Mouse (Mus musculus): Measurements from ENCODE around the gene Scn2a.
"Not testable (repeated sequence)": the region's sequence is repeated elsewhere in the genome, so short reads cannot be mapped to it uniquely, and the experiment has no call there.

The Scn2a gene

GRCm38 (mm10) chr2:65701175-65701574, 80.6 kb downstream of the Scn2a start:
- DNase-seq = no peak

- DNase-seq = no peak
These were observed 101.7 kb downstream of the Scn2a start for GRCm38 (mm10) chr2:65722219-65722800.

DNA sequence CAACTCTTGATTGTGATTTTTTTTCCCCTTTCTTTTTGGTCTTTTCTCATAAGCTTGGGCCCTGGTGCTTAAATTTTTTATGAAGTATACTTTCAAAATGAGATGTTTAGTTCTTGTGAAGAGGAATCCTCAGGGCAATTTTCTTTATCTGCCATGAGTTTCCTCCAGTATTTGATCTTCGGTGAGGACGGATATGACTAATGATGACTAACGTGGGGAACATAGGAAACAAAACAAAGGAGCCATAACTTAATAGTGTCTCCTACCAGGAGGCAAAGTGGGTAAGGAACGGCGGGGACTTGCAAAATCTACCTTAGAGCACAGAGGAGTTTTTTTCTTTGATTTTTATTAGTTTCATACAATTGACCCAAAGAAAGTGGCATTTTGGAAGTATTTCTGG, 124.8 kb downstream of the Scn2a start:
- DNase-seq = no peak

- DNase-seq = no peak
These were observed 161.9 kb downstream of the Scn2a start for GRCm38 (mm10) chr2:65782442-65782841.

DNA sequence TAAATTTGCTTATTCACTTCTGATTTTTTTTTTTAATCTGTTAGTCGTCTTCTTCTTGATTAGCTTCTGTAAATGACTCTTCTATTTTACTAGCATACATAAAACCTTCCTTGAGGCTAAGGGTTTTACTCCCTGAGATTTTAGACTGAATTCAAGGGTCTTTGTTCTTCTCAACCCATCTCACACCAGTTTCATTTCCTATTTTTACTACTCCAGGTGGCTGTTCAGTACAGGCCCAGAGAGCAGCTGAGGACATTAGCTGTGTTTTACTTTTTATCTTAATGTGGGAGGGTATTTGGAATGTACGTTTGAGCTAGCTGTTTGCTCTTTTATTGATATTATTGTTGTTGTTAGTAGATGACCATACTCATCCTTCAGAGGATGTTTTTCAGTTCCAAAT, 162.8 kb downstream of the Scn2a start:
- no peak for DNase-seq

DNA sequence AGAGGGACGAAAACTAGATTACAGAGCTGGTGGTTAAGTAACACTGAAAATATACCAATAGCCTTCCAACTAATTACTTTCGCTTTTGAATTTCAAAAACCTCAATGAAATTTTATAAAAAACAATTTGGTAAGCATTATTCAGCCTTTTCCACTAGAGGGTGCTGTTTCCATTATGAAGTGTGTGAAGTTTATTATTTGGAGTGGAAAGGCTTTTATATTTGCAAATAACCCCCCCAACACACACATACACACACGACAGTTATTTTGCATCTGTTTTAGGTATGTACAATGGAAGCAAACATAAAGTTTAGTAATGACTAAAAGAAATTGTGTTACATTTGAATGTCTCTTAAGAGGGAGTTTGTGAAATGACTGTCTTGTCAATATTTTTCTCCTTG, 171.9 kb downstream of the Scn2a start:
- no peak for DNase-seq

GRCm38 (mm10) chr2:65793593-65793992, 173.0 kb downstream of the Scn2a start:
- no peak for DNase-seq

- no peak for DNase-seq
These were observed 180.6 kb downstream of the Scn2a start for GRCm38 (mm10) chr2:65801054-65801709.

DNA sequence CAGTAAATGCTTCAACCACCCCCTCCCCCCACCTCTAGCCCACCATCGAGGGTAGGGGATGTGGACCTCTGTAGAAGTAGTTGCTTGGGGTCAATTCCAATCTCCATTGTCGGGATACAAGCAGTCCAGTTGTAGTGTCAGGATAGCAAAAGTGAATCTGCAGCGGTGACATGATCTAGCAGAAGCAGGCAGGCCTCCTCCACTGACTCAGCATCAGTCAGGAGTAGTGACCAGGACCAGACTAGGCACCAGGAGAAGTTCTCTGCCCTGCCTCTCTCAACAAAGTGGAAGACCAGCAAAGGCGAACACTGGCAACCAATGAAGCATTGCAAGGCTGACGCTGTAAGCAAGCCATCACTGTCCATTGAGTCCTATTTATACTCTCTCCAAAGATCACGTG, 186.0 kb downstream of the Scn2a start:
- DNase-seq = no peak

GRCm38 (mm10) chr2:65811203-65811602, 190.6 kb downstream of the Scn2a start:
- DNase-seq = not testable (repeated sequence)
